Mouse (Mus musculus): Measurements from ENCODE around the gene 1700016C15Rik. TPM values are rescaled to one million over a fixed set of nuclear protein-coding genes. Genes with fewer than 3 reads are reported as not detected.

Gene 1700016C15Rik
- total RNA-seq (2014; rRNA removed) (not detected in 2 replicates), polyA plus RNA-seq (2015; fragmentation: Nextera tagmentation; extraction: Ambion mirVana) (not detected in 2 replicates)

DNA sequence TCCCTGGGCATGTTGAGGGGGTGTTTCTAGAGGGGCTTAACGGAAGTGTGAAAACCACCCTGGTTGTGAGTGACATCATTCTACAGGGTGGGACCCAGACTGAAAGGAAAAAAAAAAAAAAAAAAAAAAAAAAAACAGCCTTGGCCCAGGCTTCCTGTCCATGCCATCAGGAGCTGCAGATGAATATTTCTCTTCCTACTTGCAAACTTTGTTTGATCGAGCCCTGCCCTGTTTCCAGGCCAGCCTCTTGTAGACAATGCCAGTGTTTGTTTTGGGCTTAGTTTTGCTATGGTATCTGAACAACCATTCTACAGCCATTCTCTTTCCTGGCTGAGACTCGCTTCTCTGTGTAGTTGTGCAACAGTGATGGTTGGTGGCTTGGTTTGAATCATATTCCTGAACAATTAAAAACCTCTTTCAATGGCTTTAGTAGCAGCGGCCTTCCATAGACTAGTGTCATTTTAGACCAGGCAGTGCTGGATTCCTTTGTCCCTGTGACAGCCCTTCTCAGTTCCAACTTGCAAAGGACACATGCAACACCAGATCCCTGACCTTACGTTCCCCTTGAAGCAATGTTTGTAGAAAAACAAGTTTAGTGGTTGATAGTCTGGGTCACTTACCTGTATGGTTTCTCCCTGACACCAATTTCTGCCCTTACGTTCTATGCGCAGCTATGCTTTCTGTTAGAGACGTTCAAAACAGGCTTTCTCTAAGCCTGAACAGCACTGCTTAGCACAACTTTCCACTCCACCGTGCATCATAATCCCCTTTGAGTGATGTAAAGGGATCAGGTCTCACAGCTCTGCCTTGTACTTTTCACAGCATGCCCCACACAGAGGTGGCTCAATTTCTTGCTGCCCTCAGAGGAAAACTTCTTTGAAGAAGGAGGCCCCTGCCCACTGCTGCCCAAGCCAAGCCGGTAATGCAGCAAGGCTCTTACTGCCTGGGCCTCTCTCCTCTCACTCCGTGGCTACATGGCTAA is at the start of gene 1700016C15Rik:
Gene 1700016C15Rik (plus strand): TSS at position 772 of the 982 bp plus-strand sequence.
- 69% methylated on average over 11 of the region's 11 CpGs for WGBS
- TF ChIP-seq CTCF (IDR thresholded peaks at IDR 0.05; ENCODE audit: low read depth) = no peak
- no peaks in the 10 kb centered on the region for H3K4me1 ChIP-seq (ENCODE audit: insufficient read depth, low read length)

DNA sequence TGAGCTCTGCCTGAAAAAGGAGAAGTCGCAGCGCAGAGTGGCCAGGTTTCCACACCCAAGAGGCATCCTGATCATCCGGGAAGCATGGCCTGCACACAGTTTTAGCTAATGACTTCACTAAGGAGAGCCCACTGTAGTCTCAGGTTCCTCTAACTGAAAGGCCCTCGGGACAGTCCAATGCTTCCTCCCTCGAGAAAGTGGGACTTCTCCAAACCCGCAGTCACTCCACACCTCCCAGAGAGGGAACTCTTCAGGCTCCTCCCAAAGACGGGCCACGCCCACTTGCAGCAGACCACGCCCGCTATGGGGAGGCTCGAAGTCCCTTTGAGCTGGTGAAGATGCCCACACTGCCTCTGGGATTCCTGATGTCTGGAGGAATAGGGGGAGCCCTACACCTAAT is 48.4 kb upstream of the 1700016C15Rik start:
- no peak for TF ChIP-seq CTCF (IDR thresholded peaks at IDR 0.05; ENCODE audit: low read depth)
- Histone ChIP-seq H3K36me3 (ENCODE audit: insufficient read depth, low read length) (no peaks in the 10 kb centered on the region), H3K27me3 (ENCODE audit: insufficient read depth, low read length) (no peaks in the 10 kb centered on the region), H3K9me3 (ENCODE audit: low read length) (no peaks in the 10 kb centered on the region), H3K4me1 (ENCODE audit: insufficient read depth, low read length) (0 out of 2 replicates have a peak, but pooled peaks cover 4% of the 10 kb centered on the region), H3K4me2 (ENCODE audit: low read depth, low read length) (no peak overlapping the region), H3K4me3 (ENCODE audit: low read length) (no peak overlapping the region), H3K27ac (no peak overlapping the region), H3K9ac (replicated peaks; ENCODE audit: low read length) (no peak overlapping the region)
- DNase-seq (ENCODE audit: low spot score) = no peak
- ATAC-seq = no peak
- 83% methylated on average over 11 of the region's 11 CpGs for WGBS

More for the DNA sequence above, at the start of gene 1700016C15Rik:
- H3K4me3 ChIP-seq (ENCODE audit: low read length) = no peak within 1 kb of the TSS
- no peak within 1 kb of the TSS for H3K9ac ChIP-seq (replicated peaks; ENCODE audit: low read length)
- no peak for DNase-seq (ENCODE audit: low spot score)
- no peaks in the 10 kb centered on the region for H3K9me3 ChIP-seq (ENCODE audit: low read length)
- no peaks in the 10 kb centered on the region for H3K27me3 ChIP-seq (ENCODE audit: insufficient read depth, low read length)
- no peak within 1 kb of the TSS for H3K4me2 ChIP-seq (ENCODE audit: low read depth, low read length)
- no peak within 1 kb of the TSS for H3K27ac ChIP-seq
- H3K36me3 ChIP-seq (ENCODE audit: insufficient read depth, low read length) = no peaks in the 10 kb centered on the region
- ATAC-seq = no peak

DNA sequence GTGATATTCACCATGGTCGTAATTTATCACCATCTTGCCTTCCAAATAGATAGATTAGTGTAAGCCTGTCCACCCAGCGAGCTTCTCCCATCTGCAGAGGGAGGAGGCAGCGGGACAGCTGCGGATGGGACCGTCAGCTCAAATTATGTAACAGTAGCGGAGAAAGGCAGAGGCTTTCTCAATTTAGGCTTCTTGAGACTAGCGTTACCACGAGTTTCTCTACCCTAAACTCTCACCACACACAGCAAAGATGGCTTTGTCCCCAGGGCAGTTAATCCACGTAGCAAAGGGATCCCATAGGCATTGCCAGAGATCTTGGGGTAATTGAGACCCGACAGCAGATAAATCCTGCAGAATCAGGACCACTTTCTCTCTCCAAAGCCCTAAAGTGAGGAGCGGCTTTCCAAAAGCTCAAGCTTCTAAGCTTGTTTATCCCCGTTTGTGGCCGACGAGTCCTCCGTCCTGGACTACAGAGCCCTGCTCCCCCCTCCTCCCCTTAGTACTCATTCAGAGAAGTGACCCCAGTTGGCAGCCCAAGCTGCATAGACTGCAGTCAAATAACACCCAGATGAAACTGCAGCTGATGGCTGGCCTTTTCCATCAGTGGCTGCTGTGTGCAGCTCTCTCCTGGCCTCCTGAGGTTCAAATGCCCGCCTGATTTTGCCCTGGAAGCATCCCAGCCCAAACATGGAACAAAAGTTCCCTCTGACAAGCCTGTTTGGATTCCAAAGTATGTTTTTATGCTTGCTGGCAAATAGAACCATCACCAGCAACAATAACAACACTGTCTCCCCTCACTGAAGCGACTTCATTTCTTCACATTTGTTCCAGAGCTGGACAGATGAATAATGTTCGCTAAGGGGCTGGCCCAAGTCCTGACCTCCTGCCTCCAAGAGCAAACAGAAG is 45.4 kb upstream of the 1700016C15Rik start:
- Histone ChIP-seq H3K4me3 (ENCODE audit: low read length) (0 out of 2 replicates have a peak overlapping the region, but pooled peaks have one; percentile 3), H3K27ac (peak overlapping the region; percentile 49), H3K9ac (replicated peaks; ENCODE audit: low read length) (peak overlapping the region; percentile 6; the same call in 1 of the 2 replicates), H3K27me3 (ENCODE audit: insufficient read depth, low read length) (no peaks in the 10 kb centered on the region), H3K36me3 (ENCODE audit: insufficient read depth, low read length) (no peaks in the 10 kb centered on the region), H3K4me1 (ENCODE audit: insufficient read depth, low read length) (0 out of 2 replicates have a peak, but pooled peaks cover 4% of the 10 kb centered on the region), H3K4me2 (ENCODE audit: low read depth, low read length) (peak overlapping the region; percentile 45), H3K9me3 (ENCODE audit: low read length) (no peaks in the 10 kb centered on the region)
- 31% methylated on average over 18 of the region's 18 CpGs for WGBS
- TF ChIP-seq CTCF (IDR thresholded peaks at IDR 0.05; ENCODE audit: low read depth) = peak; percentile 27
- peak; percentile 77 for ATAC-seq
- DNase-seq (ENCODE audit: low spot score) = peak; percentile 62

GRCm38 (mm10) chr1:177684901-177685300 is 44.7 kb upstream of the 1700016C15Rik start:
- WGBS = 10% methylated on average over 3 of the region's 3 CpGs

DNA sequence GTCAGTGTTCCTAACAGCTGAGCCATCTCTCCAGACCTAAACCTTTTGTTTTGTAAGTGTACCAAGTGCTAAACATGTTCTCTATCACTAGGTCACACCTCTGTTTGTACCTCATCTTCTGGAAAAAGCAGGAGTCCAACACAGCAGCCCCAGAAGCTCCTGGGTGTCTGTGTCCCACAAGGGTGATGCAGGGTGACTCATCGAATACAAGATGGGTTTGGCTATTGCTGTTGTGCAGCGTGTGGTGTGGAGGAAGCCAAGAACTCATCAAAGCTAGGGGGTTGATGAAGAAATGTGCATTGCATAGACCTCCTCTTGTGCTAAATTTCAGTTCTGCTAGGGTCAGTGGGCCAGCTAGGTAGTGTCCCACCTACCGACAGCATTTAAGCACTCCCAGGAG is 43.5 kb upstream of the 1700016C15Rik start:
- Histone ChIP-seq H3K9ac (replicated peaks; ENCODE audit: low read length) (no peak overlapping the region), H3K4me3 (ENCODE audit: low read length) (no peak overlapping the region), H3K27me3 (ENCODE audit: insufficient read depth, low read length) (no peaks in the 10 kb centered on the region), H3K9me3 (ENCODE audit: low read length) (no peaks in the 10 kb centered on the region), H3K36me3 (ENCODE audit: insufficient read depth, low read length) (no peaks in the 10 kb centered on the region), H3K27ac (no peak overlapping the region), H3K4me1 (ENCODE audit: insufficient read depth, low read length) (0 out of 2 replicates have a peak, but pooled peaks cover 4% of the 10 kb centered on the region), H3K4me2 (ENCODE audit: low read depth, low read length) (no peak overlapping the region)
- TF ChIP-seq CTCF (IDR thresholded peaks at IDR 0.05; ENCODE audit: low read depth) = no peak
- DNase-seq (ENCODE audit: low spot score) = no peak
- no peak for ATAC-seq
- 61% methylated on average over 3 of the region's 3 CpGs for WGBS

More at GRCm38 (mm10) chr1:177684901-177685300, 44.7 kb upstream of the 1700016C15Rik start:
- DNase-seq (ENCODE audit: low spot score) = peak; percentile 86
- Histone ChIP-seq H3K9me3 (ENCODE audit: low read length) (no peaks in the 10 kb centered on the region), H3K36me3 (ENCODE audit: insufficient read depth, low read length) (no peaks in the 10 kb centered on the region), H3K9ac (replicated peaks; ENCODE audit: low read length) (no peak overlapping the region), H3K4me2 (ENCODE audit: low read depth, low read length) (no peak overlapping the region), H3K4me3 (ENCODE audit: low read length) (no peak overlapping the region), H3K27ac (no peak overlapping the region), H3K27me3 (ENCODE audit: insufficient read depth, low read length) (no peaks in the 10 kb centered on the region), H3K4me1 (ENCODE audit: insufficient read depth, low read length) (0 out of 2 replicates have a peak, but pooled peaks cover 4% of the 10 kb centered on the region)
- ATAC-seq = peak; percentile 67; the same call in 1 of the 2 replicates
- TF ChIP-seq CTCF (IDR thresholded peaks at IDR 0.05; ENCODE audit: low read depth) = peak; percentile 76

DNA sequence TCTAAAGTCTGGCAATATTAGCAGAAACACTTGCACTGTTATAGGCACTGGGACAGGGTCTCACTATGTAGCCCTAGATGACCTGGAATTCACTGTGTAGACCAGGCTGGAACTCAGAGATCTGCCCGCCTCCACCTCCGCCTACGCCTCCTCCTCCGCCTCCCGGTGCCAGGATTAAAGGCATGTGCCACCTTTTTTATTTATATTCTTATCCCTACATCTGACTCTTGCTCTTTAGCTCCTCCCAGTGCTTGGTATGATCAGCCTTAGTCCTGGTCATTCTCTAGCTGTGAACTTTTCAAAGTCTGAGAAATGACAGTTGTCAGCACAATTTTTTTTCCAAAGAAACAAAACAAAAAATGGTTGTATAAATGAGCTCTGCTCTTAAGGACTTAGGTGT is 42.6 kb upstream of the 1700016C15Rik start:
- Histone ChIP-seq H3K27ac (no peak overlapping the region), H3K9ac (replicated peaks; ENCODE audit: low read length) (no peak overlapping the region), H3K36me3 (ENCODE audit: insufficient read depth, low read length) (no peaks in the 10 kb centered on the region), H3K4me1 (ENCODE audit: insufficient read depth, low read length) (0 out of 2 replicates have a peak, but pooled peaks cover 4% of the 10 kb centered on the region), H3K4me3 (ENCODE audit: low read length) (no peak overlapping the region), H3K27me3 (ENCODE audit: insufficient read depth, low read length) (no peaks in the 10 kb centered on the region), H3K9me3 (ENCODE audit: low read length) (no peaks in the 10 kb centered on the region), H3K4me2 (ENCODE audit: low read depth, low read length) (no peak overlapping the region)
- TF ChIP-seq CTCF (IDR thresholded peaks at IDR 0.05; ENCODE audit: low read depth) = no peak
- 91% methylated on average over 5 of the region's 5 CpGs for WGBS
- no peak for DNase-seq (ENCODE audit: low spot score)
- ATAC-seq = no peak

All from hindbrain, postnatal 0 days (tissue).